Mouse (Mus musculus) cerebellum, adult 2 months (tissue): ENCODE data around the gene Clk2.

Experiments used
- CTCF ChIP-seq: fragments of 200-500 bp; IDR thresholded peaks from 2 replicates; pipeline ENCODE4 v1.5.1; 2011; ENCODE audit warnings: low read depth, mild to moderate bottlenecking, control low read depth, low read length, moderate library complexity, borderline replicate concordance; ENCODE audit not compliant: insufficient read depth
- POLR2A ChIP-seq: fragments of 200-500 bp; IDR thresholded peaks from 2 replicates; pipeline ENCODE4 v1.6.1; 2011; ENCODE audit warnings: low read length, control low read depth, borderline replicate concordance; ENCODE audit not compliant: insufficient read depth

- no peak for TF ChIP-seq CTCF
- TF ChIP-seq POLR2A, result no peak
Observed at GRCm38 (mm10) chr3:89148567-89148966, 16.0 kb upstream of the Clk2 start.
